Mouse (Mus musculus) layer of hippocampus, adult 2 months (tissue): ENCODE data around the gene Phox2b. TPM values are rescaled to one million over a fixed set of nuclear protein-coding genes. Genes with fewer than 3 reads are reported as not detected.
A peak's percentile ranks its signal among the peaks of the same experiment; 100 is the strongest.

Experiments used
- DNase-seq, 2 experiments: peaks; one replicate each; pipeline ENCODE4 v3.0.0; 2022; ENCODE audit warnings: low spot score in 2 of 2
- H3K27ac ChIP-seq: fragments of 200-600 bp; 2 replicates; pipeline ENCODE4 v1.8.1; 2022
- H3K4me3 ChIP-seq: fragments of 200-600 bp; 2 replicates; pipeline ENCODE4 v1.8.1; 2022; ENCODE audit warnings: mild to moderate bottlenecking
- CTCF ChIP-seq: fragments of 200-600 bp; conservative IDR thresholded peaks from 2 replicates; pipeline ENCODE4 v1.8.1; 2022; ENCODE audit warnings: antibody characterized with exemption, mild to moderate bottlenecking, moderate library complexity
- microRNA-seq, 2 experiments: library from miRNA; unstranded; fragments of <30 nt; microRNA quantifications; one replicate each; pipeline ENCODE4 v1.2.0; 2021
- total RNA-seq, 2 experiments: library from RNA; stranded (reverse); gene quantifications; 2 replicates each; pipeline ENCODE4 v1.2.3; 2021

The Phox2b gene
- total RNA-seq, 2 experiments from 2014 or later = not detected

DNA sequence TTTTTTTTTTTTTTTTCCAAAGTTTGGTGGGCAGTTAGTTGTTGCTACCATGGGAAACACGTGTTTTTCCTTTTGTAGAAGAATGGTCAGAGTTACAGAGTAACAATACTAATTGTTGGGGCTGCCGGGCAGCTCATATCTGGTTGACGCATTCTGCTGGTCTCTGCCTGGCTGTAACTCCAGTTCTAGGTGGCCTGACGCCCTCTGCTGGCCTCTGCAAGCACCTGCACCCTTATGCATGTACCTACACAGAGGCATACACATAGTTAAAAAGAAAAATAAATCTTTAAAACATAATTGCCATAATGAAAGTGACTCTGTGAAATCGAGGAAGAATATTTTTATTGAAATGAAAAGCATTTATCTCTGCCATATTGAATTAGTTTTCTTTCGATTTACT is 41.3 kb downstream of the Phox2b start:
- Histone ChIP-seq H3K4me3 (no peak overlapping the region), H3K27ac (no peak overlapping the region)
- DNase-seq = no peak
- peak; percentile 62 for TF ChIP-seq CTCF

DNA sequence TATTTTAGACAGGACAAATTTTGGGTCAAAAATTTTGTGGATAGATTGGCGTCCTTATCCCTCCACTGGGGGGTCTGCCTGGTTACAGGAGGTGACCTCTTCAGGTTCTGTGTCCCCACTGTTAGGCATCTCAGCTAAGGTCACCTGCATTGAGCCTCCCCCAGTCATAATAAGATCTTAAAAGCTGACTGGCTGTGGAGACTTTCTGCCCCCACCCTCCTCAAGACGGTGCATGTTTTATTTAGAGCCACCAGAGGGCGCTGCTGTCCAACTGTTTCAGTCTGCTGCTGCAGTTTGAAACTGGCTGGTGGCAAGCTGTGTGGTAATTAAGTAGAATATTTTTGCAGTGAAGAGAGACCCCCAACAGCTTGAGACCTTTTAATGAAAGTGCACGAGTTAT is 51.1 kb downstream of the Phox2b start:
- peak; percentile 13 to 51 for DNase-seq

More for the DNA sequence above, 51.1 kb downstream of the Phox2b start:
- Histone ChIP-seq H3K27ac (no peak overlapping the region), H3K4me3 (no peak overlapping the region)
- peak; percentile 90 for TF ChIP-seq CTCF

Small RNAs within 50 kb of the gene (microRNA-seq; reads per million reads assigned to microRNA genes)
- gene Gm23841 = 0 reads per million in 2 experiments

Other genes starting within 250 kb of the Phox2b start
- gene Tmem33, start 161.3 kb upstream of the Phox2b start, total RNA-seq = 10 to 100 TPM; 85.1 to 86.7 TPM
- 100 to 1,000 TPM; 184 to 186 TPM for gene Slc30a9, start 207.7 kb upstream of the Phox2b start, total RNA-seq